Mouse (Mus musculus): ENCODE measurements around the gene Man2a1.

The Man2a1 gene

DNA sequence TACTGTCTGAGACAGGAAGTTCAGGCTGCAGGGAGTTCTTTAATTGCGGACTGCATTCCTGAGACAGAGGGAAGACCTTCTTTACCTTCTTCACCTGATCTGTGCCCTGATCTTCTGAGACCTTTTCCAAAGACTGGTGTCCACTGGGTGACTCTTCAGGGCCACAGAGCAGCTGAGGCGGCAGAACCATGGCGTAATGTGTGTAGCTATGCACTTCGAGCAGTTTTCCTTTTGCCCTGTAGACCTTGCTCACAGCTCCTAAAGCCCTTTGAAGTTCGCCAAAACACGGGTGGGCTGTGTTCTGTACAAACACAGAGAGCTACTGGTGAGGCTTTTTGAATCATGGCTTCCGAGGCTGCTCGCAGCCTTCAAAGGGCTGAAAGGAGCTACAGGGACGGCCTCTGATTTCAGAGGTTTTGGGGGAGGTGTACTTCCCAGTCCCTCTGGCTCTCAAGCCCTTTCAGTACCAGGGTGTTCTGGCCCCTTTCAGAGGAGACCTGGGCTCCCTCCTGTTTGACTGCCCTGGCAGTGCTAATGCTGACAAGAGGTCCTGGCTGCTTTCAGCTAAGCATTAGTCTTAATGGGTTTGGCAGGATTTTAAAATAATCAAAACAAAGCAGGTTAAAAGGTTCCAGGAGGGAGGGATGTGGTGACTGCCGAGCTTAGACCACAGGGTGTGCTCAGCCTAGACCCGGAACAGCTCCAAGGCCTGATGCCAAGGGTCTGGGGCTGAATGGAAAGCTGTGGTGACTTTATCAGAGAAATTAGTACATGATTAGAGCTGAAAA lies 201.8 kb downstream of the Man2a1 start:
- DNase-seq (ENCODE audit: extremely low spot score, low spot score), result no peak

DNA sequence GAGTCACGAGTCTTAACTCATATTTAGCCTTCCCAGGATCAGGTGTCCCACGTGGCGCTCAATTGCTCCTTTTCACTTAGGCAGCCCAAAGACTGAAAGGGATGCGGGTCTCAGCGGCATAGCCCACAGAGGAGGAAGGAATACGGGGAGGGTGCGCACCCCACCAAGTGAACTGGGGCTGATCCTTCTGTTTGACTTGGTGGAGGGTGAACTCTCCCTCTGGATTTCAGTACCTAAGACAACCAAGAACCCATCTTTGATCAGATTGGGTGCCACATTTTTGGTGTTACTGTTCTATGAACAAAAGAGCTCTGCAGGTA lies 202.4 kb downstream of the Man2a1 start:
- DNase-seq (ENCODE audit: extremely low spot score, low spot score), result no peak

All from neural tube, embryonic 10.5 days (tissue).